23 mouse cellular contexts compared by ENCODE assay signal in the genomic region with DNA sequence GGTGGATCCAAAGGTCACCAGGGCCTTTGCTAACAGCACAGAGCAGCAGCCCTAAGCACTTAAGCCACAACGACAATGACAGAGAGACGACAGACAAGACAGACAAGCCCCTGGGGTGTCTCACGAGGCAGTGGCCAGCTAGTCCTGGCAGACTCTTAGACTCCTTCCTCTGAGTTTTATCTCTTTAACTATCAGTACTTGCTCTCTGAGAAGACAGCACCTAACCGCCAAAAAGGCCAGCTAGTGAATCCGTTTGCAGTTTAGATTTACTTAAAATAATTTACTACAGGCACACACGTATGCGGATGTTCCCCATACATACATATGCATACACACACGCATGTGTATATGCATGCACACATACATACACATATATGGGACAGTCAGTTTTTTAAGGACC. TPM values are rescaled to one million over a fixed set of nuclear protein-coding genes. Genes with fewer than 3 reads are reported as not detected.
A peak's percentile ranks its signal among the peaks of the same experiment; 100 is the strongest.
DNase-seq lines count a peak whose midpoint lies in the region; ATAC-seq lines count a peak whose summit lies in the region.
"Had no signal": no experiment of that assay in that cellular context is flagged by ENCODE, and none has a peak within 500 bp of the region (broad histone marks: within the 10 kb centered on the region; RNA-seq: fewer than 3 reads in every experiment).

No protein-coding gene starts in this region.

- no peak for ATAC-seq in heart, embryonic 11.5 days (replicated peaks; ENCODE audit: insufficient number of reproducible peaks, low FRiP score, low TSS enrichment)
- no peak for ATAC-seq in midbrain, embryonic 12.5 days (ENCODE audit: low FRiP score, low read depth)
- ATAC-seq in midbrain, embryonic 16.5 days: no peak
- ATAC-seq: activated CD4-positive, CD25-positive, alpha-beta regulatory T cell, adult 4 months; CD4-positive, CD25-positive, alpha-beta regulatory T cell, adult 4 months; forebrain, embryonic 13.5 days; forebrain, embryonic 15.5 days; forebrain, postnatal 0 days; Patski had no signal

- H3K36me3 ChIP-seq in heart, embryonic 10.5 days: peaks cover 14% of the 10 kb centered on the region
- H3K36me3 ChIP-seq in heart, embryonic 11.5 days (ENCODE audit: control insufficient read depth, insufficient read depth, low read length): 0 out of 2 replicates have a peak, but pooled peaks cover 3% of the 10 kb centered on the region
- peaks cover 34% of the 10 kb centered on the region for H3K36me3 ChIP-seq in midbrain, embryonic 12.5 days
- peaks cover 15% of the 10 kb centered on the region for H3K36me3 ChIP-seq in midbrain, embryonic 16.5 days (ENCODE audit: control insufficient read depth, insufficient read depth, low read length)

- H3K4me2 ChIP-seq in heart, embryonic 11.5 days: no peak overlapping the region
- no peak overlapping the region for H3K4me2 ChIP-seq in midbrain, embryonic 12.5 days (replicated peaks)
- no peak overlapping the region for H3K4me2 ChIP-seq in midbrain, embryonic 16.5 days (ENCODE audit: low read length)
- H3K4me2 ChIP-seq: embryonic facial prominence, embryonic 12.5 days; forebrain, embryonic 13.5 days; forebrain, embryonic 15.5 days had no signal

- no peaks in the 10 kb centered on the region for H3K9me3 ChIP-seq in heart, embryonic 10.5 days
- no peaks in the 10 kb centered on the region for H3K9me3 ChIP-seq in heart, embryonic 11.5 days (replicated peaks; ENCODE audit: control insufficient read depth, low read length)
- H3K9me3 ChIP-seq in midbrain, embryonic 12.5 days: no peaks in the 10 kb centered on the region
- H3K9me3 ChIP-seq in midbrain, embryonic 16.5 days (replicated peaks; ENCODE audit: control insufficient read depth, low read length, poor library complexity, severe bottlenecking): no peaks in the 10 kb centered on the region
- H3K9me3 ChIP-seq: embryonic facial prominence, embryonic 10.5 days; embryonic facial prominence, embryonic 12.5 days; forebrain, embryonic 13.5 days; forebrain, embryonic 15.5 days had no signal

- H3K27ac ChIP-seq in heart, embryonic 10.5 days: 0 out of 2 replicates have a peak overlapping the region, but pooled peaks have one; percentile 22
- no peak overlapping the region for H3K27ac ChIP-seq in heart, embryonic 11.5 days (ENCODE audit: low read depth, low read length)
- H3K27ac ChIP-seq in midbrain, embryonic 12.5 days (replicated peaks): no peak overlapping the region
- H3K27ac ChIP-seq in midbrain, embryonic 16.5 days (ENCODE audit: low read length): no peak overlapping the region
- H3K27ac ChIP-seq: embryonic facial prominence, embryonic 10.5 days; embryonic facial prominence, embryonic 12.5 days; forebrain, embryonic 13.5 days; forebrain, embryonic 15.5 days had no signal

- WGBS in heart, embryonic 10.5 days: 49% methylated on average over 8 of the region's 8 CpGs
- 57% methylated on average over 8 of the region's 8 CpGs for WGBS in heart, embryonic 11.5 days (ENCODE audit: insufficient replicate concordance)
- 84% methylated on average over 8 of the region's 8 CpGs for WGBS in midbrain, embryonic 12.5 days
- WGBS in midbrain, embryonic 16.5 days: 82% methylated on average over 8 of the region's 8 CpGs

- no peak overlapping the region for H3K9ac ChIP-seq in heart, embryonic 11.5 days (ENCODE audit: low read depth, low read length)
- 0 out of 2 replicates have a peak overlapping the region, but pooled peaks have one; percentile 6 for H3K9ac ChIP-seq in midbrain, embryonic 12.5 days (replicated peaks)
- H3K9ac ChIP-seq in midbrain, embryonic 16.5 days (ENCODE audit: low read depth, low read length): no peak overlapping the region
- H3K9ac ChIP-seq: embryonic facial prominence, embryonic 12.5 days; forebrain, embryonic 13.5 days; forebrain, embryonic 15.5 days; forebrain, postnatal 0 days had no signal

- DNase-seq in heart, embryonic 10.5 days (ENCODE audit: low spot score): no peak
- DNase-seq in ovary, postnatal 14 days (ENCODE audit: low spot score): no peak
- DNase-seq: adrenal gland, adult 8-10 months; adrenal gland, postnatal 14 days; adrenal gland, postnatal 36 days; B cell, adult 2 months; cerebellum, adult 11-12 months; cerebellum, adult 2 months; cerebellum, adult 9-10 months; cerebellum, postnatal 10 days; cerebellum, postnatal 25 days; forebrain, postnatal 0 days had no signal

- H3K4me1 ChIP-seq in heart, embryonic 10.5 days: peaks cover 45% of the 10 kb centered on the region
- peaks cover 6% of the 10 kb centered on the region for H3K4me1 ChIP-seq in heart, embryonic 11.5 days (ENCODE audit: control insufficient read depth, insufficient read depth, low read length)
- no peaks in the 10 kb centered on the region for H3K4me1 ChIP-seq in midbrain, embryonic 12.5 days
- no peaks in the 10 kb centered on the region for H3K4me1 ChIP-seq in midbrain, embryonic 16.5 days (ENCODE audit: control insufficient read depth, insufficient read depth, low read length)
- H3K4me1 ChIP-seq: embryonic facial prominence, embryonic 12.5 days; forebrain, embryonic 13.5 days; forebrain, embryonic 15.5 days had no signal

- no peak overlapping the region for H3K4me3 ChIP-seq in heart, embryonic 10.5 days
- H3K4me3 ChIP-seq in heart, embryonic 11.5 days (ENCODE audit: low read depth, low read length): no peak overlapping the region
- no peak overlapping the region for H3K4me3 ChIP-seq in midbrain, embryonic 12.5 days
- H3K4me3 ChIP-seq in midbrain, embryonic 16.5 days (ENCODE audit: low read depth, low read length): no peak overlapping the region
- H3K4me3 ChIP-seq: embryonic facial prominence, embryonic 10.5 days; embryonic facial prominence, embryonic 12.5 days; forebrain, embryonic 13.5 days; forebrain, embryonic 15.5 days had no signal

- H3K27me3 ChIP-seq in heart, embryonic 10.5 days (ENCODE audit: insufficient read depth, poor library complexity, severe bottlenecking): peaks cover 18% of the 10 kb centered on the region
- no peaks in the 10 kb centered on the region for H3K27me3 ChIP-seq in heart, embryonic 11.5 days (ENCODE audit: control insufficient read depth, insufficient read depth, low read length)
- no peaks in the 10 kb centered on the region for H3K27me3 ChIP-seq in midbrain, embryonic 12.5 days
- H3K27me3 ChIP-seq in midbrain, embryonic 16.5 days (ENCODE audit: control insufficient read depth, insufficient read depth, low read depth, low read length): no peaks in the 10 kb centered on the region
- H3K27me3 ChIP-seq: CH12.LX; embryonic facial prominence, embryonic 12.5 days; forebrain, embryonic 13.5 days; forebrain, embryonic 15.5 days; Patski had no signal

RNA-seq across cellular contexts. Expression of a gene that starts 9.9 kb away (rescaled TPM):
- 15.8 and 17.0 TPM in 2 replicates for polyA plus RNA-seq in heart, embryonic 10.5 days (2016; fragmentation: Nextera tagmentation; extraction: Ambion mirVana)
- 13.7 and 15.7 TPM in 2 replicates for polyA plus RNA-seq in heart, embryonic 11.5 days (2014; fragmentation: Nextera tagmentation; extraction: Ambion mirVana)
- polyA plus RNA-seq in midbrain, embryonic 12.5 days (2016; fragmentation: Nextera tagmentation; extraction: Ambion mirVana): 18.5 and 19.2 TPM in 2 replicates
- polyA plus RNA-seq in midbrain, embryonic 16.5 days (2015; fragmentation: Nextera tagmentation; extraction: Ambion mirVana): 23.2 and 23.9 TPM in 2 replicates

RNA-seq across cellular contexts. Expression of a gene that starts 10.3 kb away (rescaled TPM):
- 9.6 TPM in 2 replicates for polyA plus RNA-seq in heart, embryonic 10.5 days (2016; fragmentation: Nextera tagmentation; extraction: Ambion mirVana)
- polyA plus RNA-seq in heart, embryonic 11.5 days (2014; fragmentation: Nextera tagmentation; extraction: Ambion mirVana): 7.5 and 8.2 TPM in 2 replicates
- polyA plus RNA-seq in midbrain, embryonic 12.5 days (2016; fragmentation: Nextera tagmentation; extraction: Ambion mirVana): 7.9 and 9.2 TPM in 2 replicates
- 12.5 and 14.9 TPM in 2 replicates for polyA plus RNA-seq in midbrain, embryonic 16.5 days (2015; fragmentation: Nextera tagmentation; extraction: Ambion mirVana)

RNA-seq across cellular contexts. Expression of a gene that starts 34.4 kb away (rescaled TPM):
- 29.5 and 74.6 TPM in 2 replicates for polyA plus RNA-seq in heart, embryonic 10.5 days (2016; fragmentation: Nextera tagmentation; extraction: Ambion mirVana)
- 26.4 and 31.1 TPM in 2 replicates for polyA plus RNA-seq in heart, embryonic 11.5 days (2014; fragmentation: Nextera tagmentation; extraction: Ambion mirVana)
- polyA plus RNA-seq in midbrain, embryonic 12.5 days (2016; fragmentation: Nextera tagmentation; extraction: Ambion mirVana): 34.3 and 34.6 TPM in 2 replicates
- polyA plus RNA-seq in midbrain, embryonic 16.5 days (2015; fragmentation: Nextera tagmentation; extraction: Ambion mirVana): 47.5 and 57.5 TPM in 2 replicates
